Comparison of ENCODE assay signal across 8 mouse cellular contexts in genomic region chr8:71676803-71677202, GRCm38 (mm10). TPM values are rescaled to one million over a fixed set of nuclear protein-coding genes. Genes with fewer than 3 reads are reported as not detected.
A peak's percentile ranks its signal among the peaks of the same experiment; 100 is the strongest.
DNase-seq lines count a peak whose midpoint lies in the region; ATAC-seq lines count a peak whose summit lies in the region.

No protein-coding gene starts in this region.

- peaks cover 46% of the 10 kb centered on the region for H3K4me1 ChIP-seq in kidney, embryonic 15.5 days
- H3K4me1 ChIP-seq in embryonic facial prominence, embryonic 10.5 days = peaks cover 44% of the 10 kb centered on the region
- H3K4me1 ChIP-seq in hindbrain, embryonic 15.5 days (replicated peaks) = peaks cover 27% of the 10 kb centered on the region
- H3K4me1 ChIP-seq in midbrain, embryonic 14.5 days (ENCODE audit: control insufficient read depth, insufficient read depth, low read length) = 0 out of 2 replicates have a peak, but pooled peaks cover 8% of the 10 kb centered on the region

- peak overlapping the region; percentile 70 for H3K4me3 ChIP-seq in kidney, embryonic 15.5 days (replicated peaks)
- peak overlapping the region; percentile 77 for H3K4me3 ChIP-seq in embryonic facial prominence, embryonic 10.5 days
- peak overlapping the region; percentile 64 for H3K4me3 ChIP-seq in hindbrain, embryonic 15.5 days
- peak overlapping the region; percentile 61 for H3K4me3 ChIP-seq in midbrain, embryonic 14.5 days (replicated peaks; ENCODE audit: low read depth, low read length)

- ATAC-seq in kidney, embryonic 15.5 days (replicated peaks; ENCODE audit: low FRiP score) = no peak
- ATAC-seq in hindbrain, embryonic 15.5 days (ENCODE audit: low FRiP score, low read depth) = no peak
- no peak for ATAC-seq in midbrain, embryonic 14.5 days (ENCODE audit: low FRiP score, low TSS enrichment)

- DNase-seq in kidney, postnatal 14 days = no peak
- DNase-seq in embryonic facial prominence, embryonic 10.5 days (ENCODE audit: low spot score) = no peak
- no peak for DNase-seq in midbrain, embryonic 14.5 days
- no peak for DNase-seq in thymus, postnatal 4 days
- no peak for DNase-seq in c-Kit-positive CD71-positive TER-119-positive erythroid progenitor cells, embryonic 14.5 days (ENCODE audit: low spot score)
- DNase-seq in B cell, adult 2 months = no peak

- H3K27ac ChIP-seq in kidney, embryonic 15.5 days = peak overlapping the region; percentile 62; the same call in 1 of the 2 replicates
- H3K27ac ChIP-seq in embryonic facial prominence, embryonic 10.5 days (replicated peaks) = no peak overlapping the region
- no peak overlapping the region for H3K27ac ChIP-seq in hindbrain, embryonic 15.5 days (replicated peaks)
- H3K27ac ChIP-seq in midbrain, embryonic 14.5 days (replicated peaks; ENCODE audit: low read depth, low read length) = no peak overlapping the region

- peak overlapping the region; percentile 62 for H3K9ac ChIP-seq in kidney, embryonic 15.5 days
- peak overlapping the region; percentile 78; the same call in 1 of the 2 replicates for H3K9ac ChIP-seq in hindbrain, embryonic 15.5 days
- H3K9ac ChIP-seq in midbrain, embryonic 14.5 days (replicated peaks; ENCODE audit: low read length) = 0 out of 2 replicates have a peak overlapping the region, but pooled peaks have one; percentile 75

- WGBS in kidney, embryonic 15.5 days = 61% methylated on average over 9 of the region's 9 CpGs
- WGBS in embryonic facial prominence, embryonic 10.5 days = 50% methylated on average over 9 of the region's 9 CpGs
- WGBS in hindbrain, embryonic 15.5 days = 52% methylated on average over 9 of the region's 9 CpGs
- WGBS in midbrain, embryonic 14.5 days = 59% methylated on average over 9 of the region's 9 CpGs

- H3K4me2 ChIP-seq in kidney, embryonic 15.5 days = peak overlapping the region; percentile 94
- H3K4me2 ChIP-seq in hindbrain, embryonic 15.5 days = peak overlapping the region; percentile 87
- H3K4me2 ChIP-seq in midbrain, embryonic 14.5 days (ENCODE audit: low read length) = peak overlapping the region; percentile 82

- peaks cover 72% of the 10 kb centered on the region for H3K27me3 ChIP-seq in kidney, embryonic 15.5 days
- H3K27me3 ChIP-seq in embryonic facial prominence, embryonic 10.5 days (replicated peaks; ENCODE audit: low read depth, poor library complexity, severe bottlenecking) = peaks cover 83% of the 10 kb centered on the region
- peaks cover 46% of the 10 kb centered on the region for H3K27me3 ChIP-seq in hindbrain, embryonic 15.5 days
- peaks cover 55% of the 10 kb centered on the region for H3K27me3 ChIP-seq in midbrain, embryonic 14.5 days (ENCODE audit: control insufficient read depth, insufficient read depth, low read length)

- H3K9me3 ChIP-seq in kidney, embryonic 15.5 days (replicated peaks) = no peaks in the 10 kb centered on the region
- peaks cover 3% of the 10 kb centered on the region; the same call in 1 of the 2 replicates for H3K9me3 ChIP-seq in embryonic facial prominence, embryonic 10.5 days
- no peaks in the 10 kb centered on the region for H3K9me3 ChIP-seq in hindbrain, embryonic 15.5 days
- H3K9me3 ChIP-seq in midbrain, embryonic 14.5 days (ENCODE audit: control insufficient read depth, low read length) = no peaks in the 10 kb centered on the region

- no peaks in the 10 kb centered on the region for H3K36me3 ChIP-seq in kidney, embryonic 15.5 days
- H3K36me3 ChIP-seq in embryonic facial prominence, embryonic 10.5 days (replicated peaks) = no peaks in the 10 kb centered on the region
- no peaks in the 10 kb centered on the region for H3K36me3 ChIP-seq in hindbrain, embryonic 15.5 days
- H3K36me3 ChIP-seq in midbrain, embryonic 14.5 days (ENCODE audit: control insufficient read depth, insufficient read depth, low read length) = no peaks in the 10 kb centered on the region

RNA-seq across cellular contexts. Expression of gene Jak3, which starts 0.7 kb away (rescaled TPM):
- 6.3 and 7.2 TPM in 2 replicates for polyA plus RNA-seq in kidney, embryonic 15.5 days (2015; fragmentation: Nextera tagmentation; extraction: Ambion mirVana)
- 3.6 and 4.0 TPM in 2 replicates for polyA plus RNA-seq in embryonic facial prominence, embryonic 10.5 days (2016; fragmentation: Nextera tagmentation; extraction: Ambion mirVana)
- polyA plus RNA-seq in hindbrain, embryonic 15.5 days (2015; fragmentation: Nextera tagmentation; extraction: Ambion mirVana) = 6.1 and 7.0 TPM in 2 replicates
- polyA plus RNA-seq in midbrain, embryonic 14.5 days (2014; fragmentation: Nextera tagmentation; extraction: Ambion mirVana) = 2.5 and 3.6 TPM in 2 replicates

RNA-seq across cellular contexts. Expression of gene Unc13a, which starts 5.2 kb away (rescaled TPM):
- polyA plus RNA-seq in kidney, embryonic 15.5 days (2015; fragmentation: Nextera tagmentation; extraction: Ambion mirVana) = 0.80 and 1.2 TPM in 2 replicates
- 2.2 TPM in 2 replicates for polyA plus RNA-seq in embryonic facial prominence, embryonic 10.5 days (2016; fragmentation: Nextera tagmentation; extraction: Ambion mirVana)
- 20.8 and 24.7 TPM in 2 replicates for polyA plus RNA-seq in hindbrain, embryonic 15.5 days (2015; fragmentation: Nextera tagmentation; extraction: Ambion mirVana)
- 17.4 and 18.9 TPM in 2 replicates for polyA plus RNA-seq in midbrain, embryonic 14.5 days (2014; fragmentation: Nextera tagmentation; extraction: Ambion mirVana)

RNA-seq across cellular contexts. Expression of gene Insl3, which starts 12.2 kb away (rescaled TPM):
- polyA plus RNA-seq in kidney, embryonic 15.5 days (2015; fragmentation: Nextera tagmentation; extraction: Ambion mirVana) = 1.2 and 1.7 TPM in 2 replicates
- polyA plus RNA-seq in embryonic facial prominence, embryonic 10.5 days (2016; fragmentation: Nextera tagmentation; extraction: Ambion mirVana) = 0.55 TPM in 1 of 2 replicates, not detected in the other
- polyA plus RNA-seq in hindbrain, embryonic 15.5 days (2015; fragmentation: Nextera tagmentation; extraction: Ambion mirVana) = 0.47 and 1.5 TPM in 2 replicates
- 0.89 TPM in 1 of 2 replicates, not detected in the other for polyA plus RNA-seq in midbrain, embryonic 14.5 days (2014; fragmentation: Nextera tagmentation; extraction: Ambion mirVana)

RNA-seq across cellular contexts. Expression of gene B3gnt3, which starts 24.8 kb away (rescaled TPM):
- 2.8 and 3.9 TPM in 2 replicates for polyA plus RNA-seq in kidney, embryonic 15.5 days (2015; fragmentation: Nextera tagmentation; extraction: Ambion mirVana)
- polyA plus RNA-seq in embryonic facial prominence, embryonic 10.5 days (2016; fragmentation: Nextera tagmentation; extraction: Ambion mirVana) = 0.54 and 0.72 TPM in 2 replicates
- polyA plus RNA-seq in hindbrain, embryonic 15.5 days (2015; fragmentation: Nextera tagmentation; extraction: Ambion mirVana) = 0.45 and 0.52 TPM in 2 replicates
- polyA plus RNA-seq in midbrain, embryonic 14.5 days (2014; fragmentation: Nextera tagmentation; extraction: Ambion mirVana) = 0.11 and 0.20 TPM in 2 replicates

RNA-seq across cellular contexts. Expression of gene Fcho1, which starts 48.7 kb away (rescaled TPM):
- 6.3 and 6.5 TPM in 2 replicates for polyA plus RNA-seq in kidney, embryonic 15.5 days (2015; fragmentation: Nextera tagmentation; extraction: Ambion mirVana)
- 6.0 and 7.9 TPM in 2 replicates for polyA plus RNA-seq in embryonic facial prominence, embryonic 10.5 days (2016; fragmentation: Nextera tagmentation; extraction: Ambion mirVana)
- 77.2 and 93.0 TPM in 2 replicates for polyA plus RNA-seq in hindbrain, embryonic 15.5 days (2015; fragmentation: Nextera tagmentation; extraction: Ambion mirVana)
- 66.5 and 74.6 TPM in 2 replicates for polyA plus RNA-seq in midbrain, embryonic 14.5 days (2014; fragmentation: Nextera tagmentation; extraction: Ambion mirVana)
